Mouse (Mus musculus): ENCODE measurements around the gene Spata21.

Gene Spata21

GRCm38 (mm10) chr4:141088033-141088432 is at the start of gene Spata21:
Spata21 (plus strand) TSS chr4:141088333.
- DNase-seq, result no peak

- no peak for DNase-seq
These were observed 47.0 kb upstream of the Spata21 start for GRCm38 (mm10) chr4:141041117-141041516.

- peak; percentile 78 for DNase-seq
These were observed 43.3 kb upstream of the Spata21 start for GRCm38 (mm10) chr4:141044816-141045215.

DNA sequence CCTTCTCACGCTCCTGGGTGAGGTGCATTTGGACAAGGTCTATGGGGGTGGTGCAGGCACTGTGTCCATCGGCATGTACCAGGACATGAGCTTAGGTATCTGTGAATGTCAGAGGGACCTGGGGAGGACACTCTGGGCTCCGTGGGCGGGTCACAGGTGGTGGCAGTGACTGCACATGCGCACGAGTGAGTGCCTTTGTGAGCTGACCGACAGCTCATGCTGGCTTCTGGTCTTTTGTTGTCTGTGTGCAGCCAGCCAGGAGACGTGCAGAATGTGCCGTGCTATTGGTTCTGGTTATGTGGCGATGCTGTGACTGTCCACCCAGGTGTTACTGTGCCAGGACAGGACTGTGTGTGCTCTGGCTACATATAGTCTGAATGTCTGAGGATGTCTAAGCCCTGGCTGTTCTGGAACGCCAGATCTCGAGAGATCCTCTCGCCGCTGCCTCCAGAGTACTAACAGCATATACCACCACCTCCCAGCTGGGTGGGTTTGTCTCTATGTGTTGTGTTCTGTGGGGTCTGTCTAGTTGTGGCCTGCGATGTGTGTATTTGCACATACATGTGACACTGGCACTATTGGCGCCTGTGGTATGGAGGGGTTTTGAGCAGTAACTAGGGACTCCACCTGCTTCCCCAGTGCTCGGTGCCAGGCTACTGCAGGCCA is 39.2 kb upstream of the Spata21 start:
- no peak for DNase-seq

GRCm38 (mm10) chr4:141049476-141049835 is 38.7 kb upstream of the Spata21 start:
- DNase-seq, result no peak

DNA sequence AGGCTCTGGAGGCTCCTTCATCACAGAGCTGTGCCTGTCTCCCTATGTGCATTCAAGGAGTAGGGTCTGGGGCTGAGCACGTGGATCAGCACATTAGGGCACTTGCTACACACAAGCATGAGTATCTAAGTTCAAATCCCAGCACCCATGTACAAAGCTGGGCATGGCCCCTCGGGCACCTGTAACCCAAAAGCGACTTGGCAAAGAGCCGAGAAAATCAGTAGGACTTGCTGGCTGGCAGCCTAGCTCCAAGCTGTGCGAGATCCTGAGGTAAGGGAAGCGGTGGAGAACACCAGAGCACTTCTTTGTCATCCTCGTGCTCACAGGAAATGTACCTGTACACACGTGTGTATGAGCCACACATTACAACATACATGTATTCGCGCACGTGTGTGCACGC is 35.7 kb upstream of the Spata21 start:
- no peak for DNase-seq

DNA sequence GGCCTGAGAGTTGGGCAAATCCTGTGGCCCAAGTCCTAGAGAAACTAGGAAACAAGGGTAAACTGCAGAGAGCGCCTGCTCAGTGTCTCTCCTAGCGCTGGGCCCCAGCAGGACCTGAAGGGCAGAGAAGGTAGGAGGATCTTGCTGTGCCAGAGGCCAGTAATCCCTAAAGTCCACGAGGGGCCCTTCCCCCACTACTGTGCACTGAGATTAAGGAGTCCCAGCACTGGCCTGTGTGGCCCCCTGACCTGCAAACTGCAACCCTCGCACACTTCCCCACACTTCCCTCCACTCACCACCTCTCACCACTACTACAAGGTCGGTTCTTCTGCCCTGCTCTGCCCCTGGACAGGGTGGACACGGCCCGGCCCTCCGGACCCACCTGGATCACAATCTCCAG is 35.0 kb upstream of the Spata21 start:
- no peak for DNase-seq

DNA sequence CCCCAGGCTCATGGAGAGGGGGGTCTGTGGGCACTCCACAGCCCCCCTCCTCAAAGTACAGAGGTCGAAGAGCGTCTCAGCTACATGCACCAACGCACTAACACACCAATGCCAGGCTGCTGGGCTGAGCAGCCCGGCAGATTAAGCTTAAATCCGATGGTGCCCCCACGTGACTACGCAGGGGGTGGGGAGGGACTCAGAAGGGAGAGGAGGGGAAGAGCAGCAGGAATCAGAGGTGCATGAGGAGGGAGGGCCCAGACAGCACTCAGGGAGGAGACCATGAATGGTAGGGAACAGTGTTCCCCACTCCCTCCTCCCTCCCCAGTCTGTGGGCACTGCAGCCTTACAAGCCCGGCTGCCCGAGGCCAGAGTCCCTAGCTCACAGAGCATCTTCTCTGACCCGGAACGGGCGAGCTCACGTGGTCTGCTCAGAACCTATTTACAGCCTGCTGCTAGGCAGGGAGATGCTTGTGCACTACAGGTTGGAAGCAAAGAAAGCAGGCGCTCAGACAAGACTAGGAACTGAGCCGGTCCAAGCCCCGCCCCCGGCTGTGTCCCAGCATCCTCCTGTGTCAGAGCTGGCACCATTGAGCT is 34.5 kb upstream of the Spata21 start:
- DNase-seq, result no peak

- no peak for DNase-seq
These were observed 31.2 kb upstream of the Spata21 start for GRCm38 (mm10) chr4:141056970-141057369.

DNA sequence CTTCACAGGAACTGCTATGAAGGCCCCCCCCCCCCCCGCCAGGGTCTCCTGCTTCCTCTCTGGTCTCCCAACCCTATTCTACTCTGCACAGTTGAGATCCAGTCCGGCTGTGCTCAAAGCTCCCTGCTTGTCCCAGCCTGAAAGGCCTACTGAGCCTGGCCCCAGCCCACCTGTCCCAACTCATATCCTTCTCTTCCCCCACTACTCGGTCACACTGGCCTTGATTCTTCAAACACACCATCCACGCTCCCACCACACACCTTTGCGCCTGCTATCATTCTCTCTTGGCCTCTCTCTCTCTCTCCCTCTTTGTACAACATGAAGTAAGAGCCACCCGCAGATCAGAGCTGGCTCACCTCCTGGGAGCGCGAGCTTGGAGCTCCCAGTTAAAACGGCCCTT is 29.3 kb upstream of the Spata21 start:
- DNase-seq, result no peak

DNA sequence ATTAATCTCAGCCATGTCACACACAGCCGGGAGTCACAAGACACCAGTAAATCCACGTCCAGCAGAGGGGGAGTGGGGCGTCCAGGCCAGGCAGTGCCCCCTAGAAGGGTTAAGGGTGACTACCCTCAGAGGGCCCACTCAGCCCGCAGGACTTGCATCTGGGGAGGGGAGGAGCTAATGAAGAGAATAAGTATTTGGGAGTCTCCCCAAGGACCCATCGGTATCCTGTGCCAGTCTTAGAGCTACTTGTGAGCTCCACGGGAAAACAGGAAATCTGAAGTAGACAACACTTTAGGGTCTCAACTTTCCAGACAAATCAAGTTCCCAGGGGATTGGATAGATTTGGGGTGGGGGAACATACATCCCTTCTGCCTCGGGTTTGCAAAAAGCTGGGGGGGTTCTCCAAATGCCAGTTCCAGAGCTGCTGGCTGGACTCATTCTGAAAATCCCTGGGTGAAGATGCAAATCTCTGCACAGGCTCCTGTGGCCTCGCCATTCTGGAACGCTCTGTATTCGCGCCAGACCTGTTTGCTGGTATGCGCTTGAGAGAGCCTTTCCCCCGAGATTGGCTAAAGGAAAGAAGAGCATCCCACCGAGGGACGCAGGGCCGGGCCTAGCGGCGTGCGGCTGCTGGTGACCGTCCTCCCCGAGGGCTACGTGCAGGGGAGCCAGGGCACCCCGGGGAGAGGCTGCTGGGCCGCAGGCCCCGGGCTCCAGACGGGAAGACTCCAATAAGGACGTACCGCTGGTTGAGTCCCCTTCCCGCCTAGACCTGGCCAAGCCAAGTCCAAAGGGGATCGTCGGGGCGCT is 28.3 kb upstream of the Spata21 start:
- no peak for DNase-seq

GRCm38 (mm10) chr4:141060426-141061301 is 27.5 kb upstream of the Spata21 start, which contains the start of gene Crocc:
Crocc (minus strand) TSS chr4:141060550.
- DNase-seq, result peak; percentile 100

- DNase-seq, result no peak
These were observed 24.0 kb upstream of the Spata21 start for GRCm38 (mm10) chr4:141064104-141064659.

- peak; percentile 88 for DNase-seq
These were observed 23.0 kb upstream of the Spata21 start for GRCm38 (mm10) chr4:141065123-141065522.

GRCm38 (mm10) chr4:141066709-141067515 is 21.2 kb upstream of the Spata21 start:
- no peak for DNase-seq

DNA sequence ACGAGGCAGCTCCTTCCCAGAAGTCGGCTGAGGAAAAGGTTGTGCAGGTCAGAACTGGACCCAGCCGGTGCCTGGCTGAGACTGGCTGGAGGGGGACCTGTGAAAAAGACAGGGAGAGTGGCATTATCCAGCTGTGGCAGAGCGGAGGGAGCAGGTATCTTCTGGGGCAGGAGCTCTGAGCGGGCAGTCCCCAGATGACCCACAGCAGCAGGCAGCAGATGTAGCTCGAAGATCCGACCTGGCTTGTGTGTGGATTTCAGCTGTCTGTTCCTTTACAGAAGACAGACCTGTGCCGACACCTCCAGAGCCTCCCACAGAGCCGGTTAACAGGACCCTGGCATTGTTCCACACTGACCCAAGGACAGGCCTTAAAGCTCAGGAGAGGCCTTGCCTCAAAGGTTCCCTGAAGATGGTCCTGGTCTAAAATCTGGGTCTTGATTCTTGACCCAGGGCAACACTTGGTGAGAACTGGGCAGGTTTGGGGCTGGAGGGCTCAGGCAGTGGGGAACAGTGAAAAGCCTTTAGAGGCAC is 20.6 kb upstream of the Spata21 start:
- no peak for DNase-seq

GRCm38 (mm10) chr4:141068655-141069054 is 19.5 kb upstream of the Spata21 start:
- DNase-seq, result no peak

- peak; percentile 55 for DNase-seq
These were observed 18.4 kb upstream of the Spata21 start for GRCm38 (mm10) chr4:141069731-141070130.

DNA sequence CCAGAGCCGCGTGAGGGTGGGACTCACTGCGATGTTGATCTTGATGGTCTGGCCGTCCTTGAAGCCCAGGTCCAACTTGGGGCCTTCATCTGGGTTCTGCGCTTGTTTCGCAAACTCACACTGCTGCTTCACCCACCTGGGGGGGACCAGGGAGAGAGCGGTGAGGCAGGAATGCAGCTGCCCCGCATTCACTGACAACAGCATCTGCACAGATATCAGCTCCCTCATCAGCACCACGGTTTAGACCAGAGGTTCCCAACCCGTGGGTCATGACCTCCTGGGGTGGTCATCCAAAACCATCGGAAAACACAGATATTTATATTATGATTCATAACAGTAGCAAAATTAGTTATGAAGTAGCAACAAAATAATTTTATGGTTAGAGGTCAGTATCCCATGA is 15.6 kb upstream of the Spata21 start:
- DNase-seq, result no peak

DNA sequence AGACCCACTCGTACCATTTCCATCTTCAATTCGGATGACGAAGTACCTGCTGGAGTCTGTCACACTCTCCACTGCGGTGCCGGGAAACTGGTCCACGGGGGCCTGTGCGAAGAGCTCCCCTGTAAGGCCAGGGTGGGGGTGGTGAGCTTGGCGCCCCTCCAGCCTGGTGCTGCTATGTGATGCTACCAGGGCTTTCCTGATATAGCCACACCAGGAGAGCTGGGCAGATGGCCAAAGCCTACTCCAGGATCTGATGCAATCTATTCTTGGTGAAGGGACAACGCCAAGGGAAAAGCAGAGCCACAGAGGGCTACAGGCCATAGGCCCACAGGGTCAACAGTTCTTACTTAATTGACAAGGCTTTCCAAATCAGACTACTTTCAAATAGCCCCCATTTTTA is 14.5 kb upstream of the Spata21 start:
- no peak for DNase-seq

DNA sequence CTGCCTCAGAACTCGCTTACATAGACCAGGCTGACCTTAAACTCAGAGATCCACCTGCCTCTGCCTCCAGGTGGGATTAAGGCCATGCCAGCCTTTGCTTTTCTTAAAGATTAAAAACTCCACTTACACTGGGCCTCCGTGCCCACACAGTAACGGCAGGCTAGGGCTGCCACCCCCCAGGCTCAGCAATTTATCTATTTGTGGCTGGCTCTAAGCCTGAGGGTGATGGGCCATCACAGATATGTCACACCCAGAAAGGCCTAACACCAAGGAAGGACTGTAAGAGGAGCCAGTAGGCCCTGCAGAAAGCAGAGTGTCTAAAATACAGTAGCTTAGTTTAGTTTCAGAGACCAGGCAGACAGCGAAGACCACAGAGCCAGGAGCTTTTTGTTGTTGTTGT is 14.0 kb upstream of the Spata21 start:
- DNase-seq, result no peak
